Mouse (Mus musculus) thymus, postnatal 0 days (tissue): ENCODE data around the gene Rpl11. TPM values are rescaled to one million over a fixed set of nuclear protein-coding genes. Genes with fewer than 3 reads are reported as not detected.
"Not testable (repeated sequence)": the region's sequence is repeated elsewhere in the genome, so short reads cannot be mapped to it uniquely, and the experiment has no call there.

Experiments used
- DNase-seq: peaks from one replicate; pipeline ENCODE4 v3.0.0-alpha.2; 2015; ENCODE audit warnings: low spot score
- polyA plus RNA-seq: library from polyadenylated mRNA; unstranded; fragments of >200 nt; fragmentation: Nextera tagmentation; extraction: Ambion mirVana; gene quantifications from 2 replicates; pipeline ENCODE4 v1.2.1, GENCODE M21; 2015

The Rpl11 gene
- 717 and 718 TPM in 2 replicates for polyA plus RNA-seq

DNA sequence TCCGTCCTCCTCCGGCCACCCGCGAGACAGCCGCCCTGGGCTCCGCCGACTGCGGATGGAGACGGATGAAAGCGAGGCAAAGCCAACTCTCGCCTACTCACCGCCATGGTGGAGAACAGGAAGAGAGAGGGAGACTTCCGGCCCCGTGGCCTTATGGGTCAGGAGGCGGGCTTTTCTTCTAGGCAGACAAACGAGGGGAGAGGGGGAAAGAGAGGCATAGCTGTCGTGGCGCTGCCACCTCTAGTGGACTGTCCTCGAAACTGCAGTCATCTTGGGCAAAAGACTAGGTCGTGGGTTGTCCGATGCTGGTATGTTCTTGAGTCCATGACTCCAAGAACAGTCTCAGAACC, at the start of gene Rpl11:
TSS of gene Rpl11 (minus strand) at position 182 of the 350 bp plus-strand sequence.
- DNase-seq = peak; percentile 95

DNA sequence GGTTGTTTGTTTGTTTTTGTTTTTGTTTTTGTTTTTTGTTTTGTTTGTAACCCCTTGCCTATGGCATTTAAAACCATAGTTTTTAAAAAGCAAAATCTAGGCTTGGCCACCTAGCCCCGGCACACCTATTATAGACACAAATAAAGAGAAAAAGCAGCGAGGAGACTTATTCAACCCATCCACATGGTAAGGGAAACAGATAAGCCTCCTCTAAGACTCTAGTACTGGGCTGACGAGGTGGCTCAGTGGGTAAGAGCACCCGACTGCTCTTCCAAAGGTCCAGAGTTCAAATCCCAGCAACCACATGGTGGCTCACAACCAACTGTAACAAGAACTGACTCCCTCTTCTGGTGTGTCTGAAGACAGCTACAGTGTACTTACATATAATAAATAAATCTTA, 48.5 kb upstream of the Rpl11 start:
- DNase-seq = not testable (repeated sequence)

DNA sequence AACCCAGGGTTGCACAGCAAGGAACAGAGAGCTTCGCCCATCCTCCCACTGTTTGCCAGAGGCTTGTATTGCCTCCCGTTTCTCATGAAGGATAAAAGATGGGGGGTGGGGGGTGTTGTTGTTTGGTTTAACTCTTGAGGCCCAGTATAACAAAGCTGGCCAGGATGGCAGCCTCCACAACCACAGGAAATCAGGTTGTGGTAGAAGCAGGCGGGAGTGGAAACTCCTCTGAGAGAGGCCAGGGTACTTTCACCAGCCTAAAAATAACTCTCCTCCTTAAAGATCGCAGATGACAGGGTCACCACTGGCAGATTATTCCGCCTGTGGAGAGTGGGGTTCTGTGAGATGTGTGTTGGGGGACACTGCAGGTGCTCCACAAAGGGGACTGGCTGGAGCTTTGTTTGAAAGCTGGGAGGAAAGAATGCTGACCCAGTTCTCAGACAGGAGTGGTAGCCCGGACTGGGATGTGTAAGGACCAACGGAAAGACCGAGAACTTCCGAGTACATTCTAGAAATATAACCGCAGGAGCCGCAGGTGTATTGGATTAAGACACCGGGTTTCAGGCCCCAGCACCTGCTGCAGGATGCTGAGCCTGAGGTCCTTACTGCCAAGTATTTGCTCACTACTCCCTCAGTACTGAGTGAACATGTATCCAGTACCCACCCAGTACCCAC, 47.3 kb upstream of the Rpl11 start:
- peak; percentile 69 for DNase-seq

DNA sequence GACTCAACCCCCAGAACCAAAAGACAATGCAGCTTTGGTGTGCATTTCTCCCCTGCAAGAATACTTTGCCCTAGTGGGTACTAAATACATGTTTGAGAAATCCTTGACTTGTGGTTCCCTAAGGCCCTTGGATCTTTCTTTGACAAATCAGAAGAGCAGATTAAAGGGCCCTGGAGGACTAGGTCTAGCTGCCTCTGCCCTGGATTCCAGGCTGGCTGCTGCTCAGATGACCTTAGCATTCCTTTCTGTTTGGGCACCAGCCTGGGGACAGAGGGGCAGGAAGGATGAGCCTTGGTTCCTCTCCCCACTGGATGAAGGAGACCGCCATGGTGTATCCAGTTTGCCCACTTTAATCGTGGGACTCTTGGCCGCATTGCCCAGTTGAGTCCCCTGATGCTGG, 45.2 kb upstream of the Rpl11 start:
- no peak for DNase-seq

DNA sequence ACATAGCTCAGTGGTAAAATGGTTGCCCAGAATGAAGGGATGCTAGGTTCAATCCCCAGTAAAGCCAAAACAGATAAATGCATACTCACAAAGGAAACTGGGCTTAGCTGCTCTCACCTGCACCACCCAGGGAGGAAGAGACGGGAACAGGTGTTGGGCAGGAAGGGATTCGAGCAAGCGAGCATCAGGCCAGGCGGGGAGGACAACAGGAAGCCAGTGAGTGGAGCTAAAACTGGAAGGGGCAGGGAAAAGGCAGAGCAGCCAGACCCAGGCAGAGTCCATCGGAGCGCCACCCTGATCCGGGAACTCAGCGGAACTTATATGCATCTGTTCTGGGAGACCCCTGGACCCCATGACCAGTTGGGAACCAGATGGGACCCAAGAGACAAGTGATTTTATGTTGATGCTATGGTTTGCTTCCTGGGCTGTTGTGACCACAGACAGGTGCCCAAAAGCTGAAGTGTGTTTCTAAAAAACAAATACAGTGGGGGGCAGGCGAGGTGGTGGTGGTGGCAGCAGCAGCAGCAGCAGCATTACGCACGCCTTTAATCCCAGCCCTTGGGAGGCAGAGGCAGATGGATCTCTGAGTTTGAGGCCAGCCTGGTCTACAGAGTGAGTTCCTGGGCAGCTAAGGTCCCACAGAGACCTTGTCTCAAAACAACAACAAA, 43.4 kb upstream of the Rpl11 start:
- peak; percentile 52 for DNase-seq

DNA sequence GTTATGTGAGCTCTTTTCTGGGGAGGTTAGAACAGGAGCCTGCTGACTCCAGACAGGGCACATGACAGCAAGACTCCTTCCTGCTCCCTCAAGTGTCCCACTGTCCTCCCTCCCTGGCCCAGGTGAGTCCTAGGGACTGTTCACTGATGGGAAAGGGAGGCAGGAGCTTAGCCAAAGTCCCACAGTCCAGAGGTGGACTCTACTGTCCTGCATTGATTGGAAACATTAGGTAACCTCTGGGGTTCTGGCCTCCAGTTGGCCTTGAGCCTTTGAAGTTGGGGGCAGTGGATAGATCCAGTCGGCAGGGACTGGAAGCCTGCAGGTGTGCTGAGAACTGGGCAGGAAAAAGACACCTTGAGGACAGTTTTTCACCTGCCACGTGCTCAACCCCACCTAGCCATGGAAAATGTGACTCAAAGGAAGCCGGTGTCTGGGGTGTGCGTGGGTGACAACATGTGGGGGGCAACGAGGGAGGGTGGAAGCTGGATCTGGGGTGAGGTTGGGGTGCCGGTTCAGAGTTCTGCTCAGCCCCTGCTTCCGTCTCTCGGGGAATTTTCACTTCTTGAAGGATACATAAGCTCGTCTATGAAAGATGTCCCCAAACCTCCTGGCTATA, 42.4 kb upstream of the Rpl11 start:
- peak; percentile 68 for DNase-seq

DNA sequence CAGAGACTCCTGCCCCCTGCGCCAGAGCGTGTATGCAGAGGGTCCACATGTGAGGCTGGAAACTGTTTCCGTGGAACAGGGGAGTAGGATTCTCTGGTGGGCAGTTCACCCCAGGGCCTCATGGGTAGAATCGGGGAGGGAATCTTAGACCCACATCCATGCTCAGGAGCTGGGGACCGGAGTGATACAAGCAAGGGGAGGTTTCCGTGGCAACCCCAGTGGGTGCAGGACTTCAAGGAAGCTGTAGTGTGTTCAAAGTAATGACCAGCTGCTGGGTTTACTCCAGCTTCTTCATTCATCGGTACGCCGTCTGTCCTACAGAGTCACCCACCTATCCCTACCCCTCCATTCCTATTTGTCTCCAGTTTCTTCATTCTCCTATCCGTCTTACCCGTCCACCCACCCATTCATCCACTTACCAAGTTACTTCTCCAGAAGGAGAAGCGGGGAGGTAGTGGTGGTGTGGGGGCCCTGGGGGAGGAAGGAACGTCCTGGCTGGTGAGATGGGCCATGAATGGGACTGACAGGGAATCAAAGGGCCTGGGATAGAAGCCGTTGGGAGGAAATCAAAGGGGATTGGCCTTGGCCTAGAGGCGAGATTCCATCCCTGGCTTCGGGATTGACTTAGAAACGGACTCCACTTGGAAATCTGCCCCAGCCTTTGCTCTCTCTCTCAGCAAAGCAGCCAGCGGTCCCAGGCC, 41.4 kb upstream of the Rpl11 start:
- no peak for DNase-seq

DNA sequence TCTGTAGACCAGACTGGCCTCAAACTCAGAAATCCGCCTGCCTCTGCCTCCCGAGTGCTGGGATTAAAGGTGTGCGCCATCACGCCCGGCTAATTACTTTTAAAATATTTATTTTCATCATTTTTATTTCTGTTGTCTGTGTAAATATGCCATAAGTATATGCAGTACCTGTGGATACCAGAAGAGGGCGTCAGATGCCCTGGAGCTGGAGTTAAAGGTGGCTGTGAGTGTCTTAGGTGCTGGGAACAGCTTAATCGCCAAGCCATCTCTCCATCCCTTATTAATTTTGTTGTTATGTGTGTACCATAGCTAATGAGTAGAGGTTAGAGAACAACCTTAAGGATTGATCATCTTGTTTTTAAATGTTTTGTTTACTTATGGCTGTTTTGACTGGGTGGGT, 39.3 kb upstream of the Rpl11 start:
- no peak for DNase-seq

DNA sequence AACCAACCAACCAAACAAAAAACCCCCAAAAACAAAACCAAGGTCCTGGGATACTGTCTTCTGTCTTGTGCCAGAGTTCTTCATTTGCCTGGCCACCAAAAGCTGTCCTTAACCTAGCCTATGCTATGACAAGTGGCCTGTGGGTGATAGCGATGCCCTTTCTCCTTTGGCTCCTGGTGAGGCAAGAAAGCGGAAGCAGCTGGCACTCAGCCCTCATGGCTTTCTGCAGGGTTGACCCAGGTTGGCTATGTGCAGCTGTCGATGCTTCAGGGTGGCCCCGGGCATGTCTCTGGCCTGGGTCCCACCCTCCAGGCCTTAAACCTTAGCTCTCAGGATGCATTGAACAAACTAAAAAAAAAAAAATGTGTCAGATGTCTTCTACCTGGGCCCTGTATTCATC, 38.1 kb upstream of the Rpl11 start:
- DNase-seq = no peak

DNA sequence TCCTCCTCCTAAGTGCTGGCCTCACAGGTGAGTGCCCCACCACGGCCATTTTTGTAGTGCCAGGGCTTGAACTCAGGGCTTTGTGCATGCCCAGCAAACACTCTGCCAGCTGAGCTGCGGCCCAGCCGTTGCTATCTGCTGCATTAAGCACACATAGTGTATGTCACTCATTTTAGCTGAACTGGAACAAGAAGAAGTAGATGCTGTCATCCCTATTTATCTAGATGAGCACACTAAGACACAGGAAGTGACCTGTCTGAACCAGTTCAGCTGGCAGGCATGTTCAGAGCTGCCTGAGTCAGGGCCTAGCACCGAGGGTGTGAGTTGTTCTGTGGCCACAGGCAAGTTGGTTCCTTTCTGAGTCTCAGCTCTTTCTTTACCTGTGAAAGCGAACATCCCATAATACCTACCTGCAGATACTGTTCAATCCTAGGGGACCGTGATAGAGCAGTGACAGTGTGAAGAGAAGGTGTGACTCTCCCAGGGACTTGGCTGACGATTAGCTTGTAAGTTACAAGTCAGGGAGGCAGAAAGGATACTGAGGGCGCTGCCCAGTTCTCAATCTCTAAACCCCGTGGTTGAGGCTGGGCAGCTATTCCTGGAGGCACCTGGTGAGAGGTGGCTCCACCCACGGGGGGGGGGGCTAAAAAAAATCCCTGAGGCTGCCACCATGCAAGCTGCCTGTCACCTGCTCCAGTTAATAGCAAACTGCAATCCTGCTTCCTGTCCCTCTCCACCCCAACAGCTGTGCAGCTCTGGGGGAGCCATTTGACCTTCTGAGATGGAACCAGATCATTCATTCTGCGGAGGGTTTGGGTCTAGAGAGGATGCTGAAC, 36.7 kb upstream of the Rpl11 start:
- peak; percentile 72 for DNase-seq

DNA sequence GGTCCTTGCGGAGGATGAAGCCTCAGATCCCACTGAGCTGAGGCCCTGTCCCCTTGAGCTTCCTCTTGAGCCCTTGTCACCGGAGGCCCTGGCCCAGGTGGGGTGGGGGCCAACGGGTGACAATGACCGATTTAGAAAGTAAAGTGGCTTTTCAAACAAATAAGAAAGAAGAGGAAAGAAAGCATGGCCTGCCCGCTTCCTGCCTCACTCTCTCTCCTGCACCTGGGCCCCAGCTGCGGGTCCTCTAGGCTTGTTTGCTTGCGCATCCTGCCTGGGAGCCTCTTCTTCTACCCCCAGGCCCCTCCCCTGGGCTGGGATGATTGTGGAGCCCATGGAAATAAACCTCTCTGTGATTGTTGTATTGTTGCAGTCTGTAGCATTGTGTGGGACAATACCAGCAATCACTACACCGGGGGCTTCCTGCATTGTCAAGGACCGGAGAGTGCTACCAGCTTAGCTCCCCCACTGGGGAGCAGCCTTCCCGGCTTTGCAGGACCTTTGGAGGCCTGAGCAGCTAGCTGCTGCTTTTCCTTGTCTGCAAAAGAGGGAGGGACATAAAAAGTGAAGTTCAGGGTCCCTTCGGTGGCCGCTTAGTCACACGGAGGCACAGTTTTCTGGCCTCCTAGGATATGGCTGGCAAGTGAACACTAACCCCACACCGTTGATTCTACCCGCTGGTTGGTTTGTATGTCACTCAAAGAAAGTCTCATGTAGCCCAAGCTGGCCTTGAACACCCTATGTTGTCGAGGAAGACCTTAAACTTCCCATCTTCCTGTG, 35.9 kb upstream of the Rpl11 start:
- peak; percentile 94 for DNase-seq

DNA sequence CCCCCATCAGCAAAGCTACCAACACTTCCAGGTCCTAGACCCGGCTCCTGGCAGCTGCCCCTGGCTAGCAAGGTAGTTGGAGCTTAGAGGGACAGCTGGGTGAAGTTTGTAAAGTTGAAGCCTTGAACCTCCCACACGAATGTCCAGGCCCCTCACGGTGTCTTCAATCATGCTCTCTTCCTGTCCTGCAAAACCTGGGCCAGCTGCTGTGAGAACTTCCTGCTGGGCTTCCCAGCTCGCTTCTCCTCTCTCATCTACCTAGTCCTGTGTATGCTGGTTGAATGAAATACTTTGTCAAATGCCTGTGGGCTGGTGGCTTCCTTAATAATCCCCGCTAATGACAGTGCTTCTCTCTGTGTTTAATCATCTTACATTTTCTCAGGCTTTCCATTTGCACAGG, 35.1 kb upstream of the Rpl11 start:
- DNase-seq = peak; percentile 51

DNA sequence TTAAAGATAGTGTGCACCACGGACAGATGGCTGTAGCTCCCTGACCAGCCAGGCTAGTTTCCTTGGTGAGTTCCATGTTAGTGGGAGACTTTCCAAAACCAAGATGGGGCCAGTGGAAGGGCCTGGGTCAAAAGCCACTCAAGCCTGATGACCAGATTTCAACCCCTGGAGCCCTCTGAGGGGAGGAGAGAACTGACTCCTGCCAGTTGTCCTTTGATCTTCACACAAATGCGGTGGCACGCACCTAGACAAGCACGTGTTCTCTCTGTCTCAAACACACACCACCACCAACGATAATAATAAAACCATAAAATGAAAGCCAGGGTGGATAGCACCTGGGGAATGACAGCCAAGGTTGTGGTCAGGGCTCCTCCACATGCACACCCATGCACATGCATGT, 34.0 kb upstream of the Rpl11 start:
- DNase-seq = peak; percentile 47

DNA sequence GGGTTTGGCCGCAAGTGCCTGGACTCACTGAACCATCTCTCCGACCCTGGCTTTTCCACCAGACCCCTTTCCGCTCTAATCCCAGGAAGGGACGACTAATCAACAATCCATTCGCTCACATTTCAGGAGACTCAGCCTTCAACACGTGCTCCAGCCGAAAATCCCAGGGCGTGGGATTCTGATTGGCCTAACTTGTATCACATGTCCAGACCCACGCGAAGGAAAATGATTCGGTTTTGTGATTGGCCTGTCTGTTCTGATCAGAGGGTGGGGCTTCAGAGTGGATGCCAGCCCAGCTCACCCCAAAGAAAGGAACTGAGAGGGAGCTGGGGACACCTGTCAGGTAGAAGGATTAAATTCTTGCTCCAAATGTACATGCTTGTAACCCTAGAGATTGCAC, 31.6 kb upstream of the Rpl11 start:
- DNase-seq = no peak

DNA sequence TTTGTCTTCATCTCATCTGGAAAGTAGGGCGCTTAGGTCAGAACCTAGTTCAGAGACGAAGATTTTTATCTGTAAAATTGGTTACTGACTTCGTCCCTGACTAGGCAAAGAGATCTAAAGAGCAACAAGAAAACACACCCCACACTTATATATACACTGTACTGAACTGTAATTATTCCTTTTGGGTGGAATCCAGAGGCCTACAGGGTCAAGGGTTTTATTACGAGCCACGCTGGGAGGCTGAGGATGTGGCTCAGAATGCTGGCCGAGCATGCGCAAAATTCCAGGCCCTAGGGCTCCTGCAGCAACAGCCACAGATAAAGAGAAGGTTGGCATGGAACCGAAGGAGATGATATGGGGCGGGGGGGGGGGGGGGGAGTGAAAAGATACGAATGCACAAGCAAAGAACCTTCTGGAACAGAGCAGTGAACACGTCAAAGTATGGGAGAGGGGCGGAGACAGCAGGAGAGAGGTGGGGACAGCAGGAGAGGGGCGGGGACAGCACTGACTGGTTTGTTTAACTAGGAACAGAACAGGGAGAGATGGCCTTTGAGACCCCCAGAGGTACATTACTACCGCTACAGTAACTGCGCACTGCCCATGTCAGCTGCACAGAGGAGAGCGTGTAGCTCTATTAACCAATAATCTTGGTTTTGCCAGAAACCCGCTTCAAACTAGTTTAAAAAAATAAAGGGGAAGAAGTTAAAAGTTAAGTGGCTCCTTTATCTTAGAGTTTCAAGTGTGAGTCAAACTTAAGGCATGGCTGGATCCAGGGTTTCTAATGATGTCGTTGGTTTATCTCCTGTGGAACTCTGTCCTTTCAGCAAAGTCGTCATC, 30.3 kb upstream of the Rpl11 start:
- no peak for DNase-seq

DNA sequence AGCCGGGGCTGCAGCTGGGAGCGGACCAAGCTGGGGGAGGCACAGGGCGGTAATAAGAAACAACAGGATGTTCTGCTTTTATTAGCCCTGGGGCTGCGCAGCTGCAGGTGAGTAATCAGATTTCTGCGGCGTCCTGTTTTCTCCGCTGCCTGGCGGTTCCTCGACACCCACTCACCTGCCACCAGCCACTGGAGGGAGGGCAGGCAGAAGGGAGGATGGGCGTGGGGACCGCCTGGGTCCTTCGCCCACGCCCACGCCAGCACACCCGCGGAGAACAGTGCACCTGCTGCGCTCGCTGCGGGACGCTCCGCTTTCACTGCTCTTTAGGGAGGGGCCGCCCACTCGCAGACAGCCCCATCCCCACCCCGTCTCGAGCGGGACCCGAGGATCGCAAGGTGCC, 28.5 kb upstream of the Rpl11 start:
- DNase-seq = peak; percentile 75

DNA sequence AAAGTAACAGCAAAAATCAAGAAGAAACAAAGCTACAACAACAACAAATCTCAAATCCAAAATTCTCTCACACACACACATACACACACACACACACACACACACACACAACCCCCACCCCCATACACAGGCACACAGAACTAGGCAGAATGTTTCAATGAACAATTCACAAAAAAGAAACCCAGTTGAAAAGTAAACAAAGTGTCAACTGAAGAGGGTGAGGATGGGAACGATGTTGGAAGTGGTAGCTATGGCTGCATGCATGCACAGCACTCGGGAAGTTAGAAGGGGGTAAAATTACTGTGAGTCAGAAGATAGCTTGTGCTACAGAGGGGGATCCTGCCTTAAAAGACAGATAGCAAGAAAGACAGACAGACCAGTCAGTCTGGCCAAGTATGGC, 25.4 kb upstream of the Rpl11 start:
- DNase-seq = no peak

DNA sequence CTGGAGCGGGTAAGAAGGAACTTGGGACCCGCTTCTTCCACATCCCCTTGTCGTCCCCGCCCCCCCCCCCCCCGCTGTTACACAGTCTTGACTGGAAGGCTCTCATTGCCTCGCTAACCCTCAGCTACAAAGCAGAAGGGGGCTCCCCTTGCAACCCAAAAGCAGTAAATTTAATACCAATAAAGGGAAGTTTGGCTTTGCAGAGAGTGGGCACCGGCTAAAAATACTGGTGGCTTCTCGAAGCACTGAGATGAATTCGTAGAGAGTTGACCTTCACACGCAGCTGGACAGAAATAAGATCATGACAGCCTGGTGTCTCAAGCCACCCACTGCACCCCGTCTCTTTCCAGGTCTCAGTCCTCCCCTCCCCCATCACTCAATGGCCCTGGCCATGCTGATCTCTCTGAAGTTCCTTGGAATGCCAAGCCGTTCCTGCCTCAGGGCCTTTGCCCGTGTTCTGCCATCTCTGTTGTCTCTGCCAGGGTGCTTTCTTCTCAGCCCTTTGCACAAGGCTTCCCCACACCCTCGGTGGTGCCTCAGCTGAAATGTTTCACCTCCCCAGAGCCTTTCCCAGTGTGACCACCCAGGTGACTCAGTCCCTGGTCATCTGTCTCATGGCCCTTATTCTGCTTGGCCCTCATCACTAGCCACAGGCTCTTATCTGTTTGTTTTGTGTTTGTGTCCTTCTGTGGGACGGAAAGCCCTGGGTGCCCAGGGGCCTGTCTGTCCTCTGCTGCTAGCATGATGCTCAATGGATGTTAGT, 23.7 kb upstream of the Rpl11 start:
- DNase-seq = no peak

DNA sequence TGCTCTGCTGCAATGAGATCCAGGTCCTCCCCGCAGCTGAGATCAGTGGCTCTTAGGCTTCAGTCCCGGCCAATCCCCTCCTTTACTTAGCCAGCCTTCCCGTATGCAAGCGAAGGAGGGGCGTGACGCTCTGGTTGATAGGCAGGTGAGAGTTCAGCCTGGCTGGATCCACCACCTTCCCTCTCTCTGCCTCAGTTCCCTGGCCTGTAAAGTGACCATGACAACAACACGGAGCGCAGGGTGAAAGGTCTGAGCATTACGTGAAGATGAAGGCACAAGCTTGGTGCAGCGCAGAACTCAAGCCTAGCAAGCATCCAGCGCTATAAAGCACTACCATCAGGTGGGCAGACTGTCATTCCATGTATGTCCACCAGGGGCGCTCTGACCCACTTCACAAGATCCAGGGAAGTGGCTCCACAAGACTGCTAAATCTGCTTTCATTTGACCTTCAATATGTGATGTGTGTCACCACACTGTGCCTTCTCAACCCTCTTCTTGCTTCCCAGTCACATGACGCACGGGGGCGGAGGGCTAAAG, 18.0 kb upstream of the Rpl11 start:
- peak; percentile 89 for DNase-seq
